Mouse (Mus musculus) mesoderm, embryonic 11.5 days (tissue): Measurements from ENCODE around the gene Psmd9.

Experiments used
- DNase-seq: peaks from one replicate; pipeline ENCODE4 v3.0.0-alpha.2; 2012; ENCODE audit warnings: low read depth, low spot score

The Psmd9 gene

GRCm38 (mm10) chr5:123137044-123137909, 31.9 kb upstream of the Psmd9 start:
- peak; percentile 73 for DNase-seq

DNA sequence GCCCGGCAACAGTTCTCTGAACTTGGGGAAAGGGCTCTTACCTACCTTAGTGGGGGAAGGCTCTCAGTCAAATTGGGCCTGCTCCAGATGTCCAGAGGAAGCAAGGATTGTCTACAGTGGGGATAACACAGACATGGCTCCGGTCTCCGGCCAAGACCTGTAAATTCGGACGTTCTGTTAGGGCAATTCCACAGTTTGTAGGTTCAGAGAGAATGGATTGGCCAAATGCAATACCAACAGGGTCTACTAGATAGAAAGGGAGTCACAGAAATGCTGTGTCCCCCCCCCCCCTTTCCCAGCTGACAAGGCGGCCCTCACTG, 31.3 kb upstream of the Psmd9 start:
- DNase-seq = no peak

- DNase-seq = peak; percentile 91
These were observed 30.8 kb upstream of the Psmd9 start for GRCm38 (mm10) chr5:123138230-123138911.

GRCm38 (mm10) chr5:123138953-123139721, 30.1 kb upstream of the Psmd9 start:
- peak; percentile 77 for DNase-seq

- no peak for DNase-seq
These were observed 29.2 kb upstream of the Psmd9 start for GRCm38 (mm10) chr5:123139722-123140627.

GRCm38 (mm10) chr5:123140694-123141554, 28.3 kb upstream of the Psmd9 start:
- DNase-seq = peak; percentile 95

DNA sequence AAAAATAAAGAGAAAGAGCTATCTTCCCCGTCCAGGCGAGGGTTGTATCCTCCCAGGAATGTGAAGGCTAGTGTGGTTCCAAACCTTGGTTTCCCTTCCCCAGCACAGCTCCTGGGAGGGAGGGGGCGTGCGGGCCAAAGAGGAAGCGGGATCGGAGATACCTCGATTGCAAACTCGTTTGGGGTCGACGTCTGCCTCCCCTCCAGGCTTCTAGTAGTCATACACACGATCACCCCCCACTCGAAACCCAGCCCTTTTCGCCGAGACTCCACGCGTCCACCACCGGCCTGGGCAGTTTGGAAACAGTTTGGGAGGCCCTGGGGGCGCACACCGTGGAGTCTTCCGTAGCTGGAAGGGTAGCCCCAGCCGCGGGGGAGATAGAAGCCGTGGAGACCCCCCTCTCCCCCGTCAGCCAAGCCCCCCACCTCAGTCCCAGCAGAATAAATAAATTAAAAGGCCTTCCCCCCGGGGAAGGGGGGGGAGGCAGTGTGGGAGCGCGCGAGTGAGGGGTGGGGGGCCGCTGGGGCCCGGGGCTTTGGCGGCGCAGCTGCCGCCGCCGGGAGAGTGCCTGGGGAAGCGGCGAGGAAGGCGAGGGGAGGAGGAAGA, 27.6 kb upstream of the Psmd9 start:
- peak; percentile 60 for DNase-seq

DNA sequence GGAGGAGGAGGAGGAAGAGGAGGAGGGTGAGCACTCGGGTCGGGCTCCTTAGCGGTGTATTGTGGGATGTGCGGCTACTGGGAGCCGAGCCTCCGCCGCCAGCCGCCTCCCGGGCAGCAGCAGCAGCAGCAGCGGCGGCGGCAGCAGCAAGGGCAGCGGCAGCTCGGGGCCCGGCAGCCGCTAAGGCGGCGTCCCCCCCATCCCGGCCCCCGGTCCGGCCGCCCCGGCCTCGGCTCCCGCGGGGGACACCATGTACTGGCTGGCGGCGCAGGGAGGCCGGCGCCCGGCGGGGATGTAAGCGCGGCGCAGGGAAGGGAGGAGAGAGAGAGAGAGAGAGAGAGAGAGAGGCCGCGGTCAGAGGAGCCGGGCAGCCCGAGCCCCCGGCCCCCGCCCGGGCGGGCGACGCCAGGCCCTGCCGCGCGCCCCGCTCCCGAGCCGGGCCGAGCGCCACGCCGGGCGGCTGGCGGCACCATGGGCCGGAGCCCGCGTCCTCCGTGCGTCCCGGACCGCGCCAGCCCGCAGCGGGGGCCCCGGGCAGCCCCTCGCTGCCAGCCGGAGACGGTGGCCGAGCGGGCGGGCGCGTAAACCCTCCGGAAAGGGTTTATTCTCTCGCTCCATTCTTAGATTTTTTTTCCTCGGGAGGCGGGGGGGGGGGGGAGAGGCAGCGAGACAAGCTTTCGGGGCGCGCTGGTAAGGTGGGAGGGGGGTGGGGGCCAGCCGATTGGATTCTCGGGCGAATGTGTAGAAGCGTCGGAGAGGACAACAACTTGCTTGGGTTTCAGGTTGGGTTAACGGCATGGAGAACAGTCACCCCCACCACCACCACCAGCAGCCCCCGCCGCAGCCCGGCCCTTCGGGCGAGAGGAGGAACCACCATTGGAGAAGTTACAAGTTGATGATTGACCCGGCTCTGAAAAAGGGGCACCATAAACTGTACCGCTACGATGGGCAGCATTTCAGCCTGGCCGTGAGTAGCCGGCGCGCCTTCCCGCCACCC, 26.8 kb upstream of the Psmd9 start, which contains the start of gene Setd1b:
Setd1b (plus strand) TSS at position 33 of the 997 bp plus-strand sequence.
- peak; percentile 66 for DNase-seq

- DNase-seq = peak; percentile 71
These were observed 25.8 kb upstream of the Psmd9 start for GRCm38 (mm10) chr5:123143251-123143970.

GRCm38 (mm10) chr5:123143971-123144745, 25.1 kb upstream of the Psmd9 start:
- DNase-seq = no peak

DNA sequence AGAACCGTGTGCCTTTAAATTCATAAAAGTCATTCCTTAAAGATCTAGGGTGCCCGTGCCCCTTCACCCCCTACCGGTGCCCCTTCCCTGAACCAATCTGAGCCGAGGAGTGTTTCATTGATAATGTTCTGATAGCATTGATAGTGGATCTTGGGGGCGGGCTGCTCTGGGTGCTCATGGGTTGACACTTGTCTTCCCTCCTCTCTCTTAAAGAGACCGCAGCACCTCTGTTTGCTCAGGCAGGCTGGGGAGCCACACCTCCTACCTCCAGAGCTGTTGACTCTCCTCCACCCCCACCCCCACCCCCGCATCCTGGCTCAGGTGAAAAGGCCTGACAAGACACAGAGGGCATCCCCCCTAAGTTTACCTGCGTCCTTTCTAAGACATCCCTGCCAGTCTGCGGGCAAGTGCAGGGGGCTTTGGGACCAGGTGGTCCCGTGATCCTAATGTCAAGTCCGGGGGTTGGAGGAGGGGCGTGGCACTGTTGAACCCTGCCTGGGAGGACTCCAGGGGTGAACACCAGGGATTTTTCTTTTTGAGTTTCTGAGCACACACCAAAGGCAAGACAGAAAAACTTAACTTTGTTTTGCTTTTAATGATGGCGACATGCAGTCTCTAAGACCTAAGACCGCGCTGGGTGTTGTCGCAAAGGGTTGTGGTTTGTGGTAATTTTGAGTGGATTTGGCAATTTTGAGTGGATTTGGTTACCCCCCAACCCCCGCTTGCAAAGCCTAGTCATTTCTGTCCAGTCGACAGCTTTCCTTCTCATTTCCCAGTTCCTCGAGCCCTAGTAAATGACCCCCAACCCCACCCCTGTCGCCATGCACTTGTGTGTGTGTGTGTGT, 24.2 kb upstream of the Psmd9 start:
- DNase-seq = no peak

DNA sequence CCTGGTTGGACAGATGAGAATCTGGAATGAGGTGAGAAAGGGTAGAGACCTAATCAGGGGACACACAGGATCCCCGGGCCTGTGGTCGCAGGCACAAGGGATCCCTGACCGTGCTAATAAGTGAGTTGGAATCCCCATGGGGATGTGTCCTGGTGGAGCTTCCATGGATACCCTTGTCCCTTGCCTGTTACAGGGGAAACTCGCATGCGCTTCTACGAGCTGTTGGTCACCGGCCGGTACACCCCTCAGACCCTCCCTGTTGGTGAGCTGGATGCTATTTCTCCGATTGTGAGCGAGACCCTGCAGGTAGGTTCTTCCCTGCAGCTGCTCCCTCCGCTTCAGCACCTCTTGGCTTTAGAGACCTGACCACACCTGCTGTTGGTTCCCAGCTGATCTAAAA, 22.9 kb upstream of the Psmd9 start:
- no peak for DNase-seq

GRCm38 (mm10) chr5:123147569-123147968, 21.6 kb upstream of the Psmd9 start:
- DNase-seq = no peak

DNA sequence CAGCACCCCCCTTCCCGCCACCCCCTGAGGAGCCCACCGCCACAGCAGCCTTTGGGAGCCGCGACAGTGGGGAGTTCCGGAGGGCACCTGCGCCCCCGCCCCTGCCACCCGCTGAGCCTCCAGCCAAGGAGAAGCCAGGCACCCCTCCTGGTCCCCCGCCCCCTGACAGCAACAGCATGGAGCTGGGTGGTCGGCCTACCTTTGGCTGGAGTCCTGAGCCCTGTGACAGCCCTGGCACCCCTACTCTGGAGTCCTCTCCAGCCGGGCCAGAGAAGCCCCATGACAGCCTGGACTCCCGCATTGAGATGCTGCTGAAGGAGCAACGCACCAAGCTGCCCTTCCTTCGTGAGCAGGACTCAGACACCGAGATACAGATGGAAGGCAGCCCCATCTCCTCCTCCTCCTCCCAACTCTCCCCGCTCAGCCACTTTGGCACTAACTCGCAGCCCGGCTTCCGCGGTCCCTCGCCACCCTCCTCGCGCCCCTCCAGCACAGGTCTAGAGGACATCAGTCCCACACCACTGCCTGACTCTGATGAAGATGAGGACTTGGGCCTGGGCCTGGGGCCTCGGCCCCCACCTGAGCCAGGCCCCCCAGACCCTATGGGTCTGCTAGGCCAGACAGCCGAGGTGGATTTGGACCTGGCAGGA, 21.0 kb upstream of the Psmd9 start:
- no peak for DNase-seq
